Mouse (Mus musculus) layer of hippocampus, adult 9-11 months (tissue): ENCODE results near the gene Prss47.

ENCODE experiments used
- DNase-seq: peaks from one replicate; pipeline ENCODE4 v3.0.0; 2022

Gene Prss47

GRCm38 (mm10) chr13:65052660-65053059 is at the start of gene Prss47:
Prss47 (minus strand) TSS chr13:65052760.
- no peak for DNase-seq

DNA sequence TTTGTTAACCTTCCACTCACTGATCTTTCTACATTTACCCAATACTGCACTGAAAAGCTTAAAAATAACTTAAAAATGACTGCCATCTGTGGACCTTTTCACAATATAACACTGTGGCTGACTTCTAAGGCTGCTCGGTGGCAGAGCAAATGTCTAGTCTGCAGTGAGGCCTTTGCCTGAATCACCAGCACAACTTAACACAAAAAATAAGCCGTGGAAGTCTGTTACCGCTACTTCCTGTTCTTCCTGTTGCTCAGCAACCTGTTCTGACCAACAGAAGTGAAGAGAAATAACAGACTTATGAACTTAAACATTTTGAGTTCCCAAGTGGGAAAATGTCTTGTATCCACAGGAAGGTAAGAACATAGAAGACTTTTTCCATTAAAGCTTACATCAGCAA is 48.7 kb upstream of the Prss47 start:
- DNase-seq: no peak

- no peak for DNase-seq
These were observed 48.1 kb upstream of the Prss47 start for GRCm38 (mm10) chr13:65100678-65101077.

- no peak for DNase-seq
These were observed 44.5 kb upstream of the Prss47 start for GRCm38 (mm10) chr13:65097018-65097417.

DNA sequence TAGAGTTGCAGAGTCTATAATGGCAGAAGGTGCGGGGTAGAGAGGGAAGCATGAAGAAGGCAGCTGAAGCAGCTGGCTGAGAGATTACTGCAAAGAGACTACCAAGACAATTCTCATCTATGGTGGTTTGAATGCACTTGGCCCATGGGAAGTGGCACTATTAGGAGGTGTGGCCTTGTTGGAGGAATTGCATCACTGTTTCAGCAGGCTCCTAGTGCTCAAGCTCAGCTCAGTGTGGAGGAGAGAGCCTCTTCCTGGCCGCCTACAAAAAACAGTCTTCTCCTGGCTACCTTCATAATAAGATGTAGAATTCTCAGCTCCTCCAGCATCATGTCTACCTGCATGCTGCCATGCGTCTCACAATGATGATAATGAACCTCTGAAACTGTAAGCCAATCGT is 43.4 kb upstream of the Prss47 start:
- DNase-seq: no peak

- DNase-seq: no peak
These were observed 17.4 kb upstream of the Prss47 start for GRCm38 (mm10) chr13:65069969-65070368.

GRCm38 (mm10) chr13:65035057-65035456 is 17.5 kb downstream of the Prss47 start:
- no peak for DNase-seq

DNA sequence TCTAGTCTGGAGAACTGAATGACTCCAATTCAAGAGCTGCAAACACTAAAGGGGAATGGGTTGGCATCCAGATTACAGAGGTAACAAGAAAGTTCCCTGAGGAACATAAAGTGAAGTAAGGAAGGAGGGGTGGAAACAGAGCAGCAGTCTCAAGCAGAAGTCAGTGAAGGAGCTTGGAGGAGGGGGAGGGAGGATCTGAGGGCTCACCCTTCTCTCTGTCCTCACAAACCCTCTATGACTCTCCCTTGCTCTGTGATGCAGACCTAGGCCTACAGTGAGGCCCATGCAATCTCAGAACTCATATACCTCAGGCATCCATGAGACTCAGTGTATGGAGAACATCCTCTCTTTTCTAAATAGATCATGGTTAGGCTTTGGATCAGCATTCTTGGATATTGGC is 19.8 kb downstream of the Prss47 start, which contains the start of gene Spata31d1c:
TSS of gene Spata31d1c (plus strand) at position 301 of the 400 bp plus-strand sequence.
- no peak for DNase-seq

DNA sequence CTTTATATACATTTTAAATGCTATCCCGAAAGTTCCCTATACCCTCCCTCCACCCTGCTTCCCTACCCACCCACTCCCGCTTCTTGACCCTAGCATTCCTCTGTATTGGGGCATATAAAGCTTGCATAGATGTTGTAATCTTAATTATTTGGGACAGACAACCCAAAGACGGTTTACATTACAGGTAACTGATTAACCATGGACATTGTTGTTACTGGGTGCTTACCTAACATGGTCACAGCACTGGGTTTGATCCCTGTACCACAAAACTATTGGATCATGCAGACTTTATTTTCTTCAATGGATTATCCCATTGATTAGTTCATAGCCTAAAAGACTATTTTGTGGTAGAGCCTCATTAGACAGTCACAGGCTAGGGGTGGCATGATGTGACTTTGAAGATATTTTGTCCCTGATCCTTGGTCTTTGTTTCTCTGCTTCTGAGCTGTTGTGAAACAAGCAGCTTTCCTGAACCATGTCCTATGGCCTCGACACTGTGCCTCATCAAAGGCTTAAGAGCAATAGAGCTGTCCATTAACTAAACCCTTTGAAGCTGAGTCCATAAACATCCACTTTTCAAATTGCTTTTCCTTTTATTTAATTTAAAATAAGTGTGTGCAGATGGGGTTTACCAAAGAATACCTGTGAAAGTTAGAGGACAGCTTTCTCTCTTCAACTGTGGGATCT is 41.4 kb downstream of the Prss47 start:
- DNase-seq: no peak

DNA sequence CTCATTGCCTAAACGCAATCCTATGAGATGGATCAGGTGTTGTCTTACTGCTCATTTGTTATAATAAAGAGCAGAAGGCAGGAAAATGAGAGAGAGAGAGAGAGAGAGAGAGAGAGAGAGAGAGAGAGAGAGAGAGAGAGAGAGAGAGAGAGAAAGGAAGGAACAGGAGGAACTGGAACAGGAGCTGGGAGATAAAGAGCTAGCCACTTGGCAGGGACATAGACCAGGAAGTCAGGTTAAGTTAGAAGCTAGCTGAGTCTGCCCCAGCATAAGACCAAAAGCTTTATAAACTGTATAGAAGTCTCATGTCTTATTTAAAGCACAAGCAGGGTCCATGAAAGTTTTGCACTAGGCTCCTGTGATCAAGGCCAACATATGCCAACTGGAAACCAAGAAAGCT is 44.6 kb downstream of the Prss47 start:
- no peak for DNase-seq

DNA sequence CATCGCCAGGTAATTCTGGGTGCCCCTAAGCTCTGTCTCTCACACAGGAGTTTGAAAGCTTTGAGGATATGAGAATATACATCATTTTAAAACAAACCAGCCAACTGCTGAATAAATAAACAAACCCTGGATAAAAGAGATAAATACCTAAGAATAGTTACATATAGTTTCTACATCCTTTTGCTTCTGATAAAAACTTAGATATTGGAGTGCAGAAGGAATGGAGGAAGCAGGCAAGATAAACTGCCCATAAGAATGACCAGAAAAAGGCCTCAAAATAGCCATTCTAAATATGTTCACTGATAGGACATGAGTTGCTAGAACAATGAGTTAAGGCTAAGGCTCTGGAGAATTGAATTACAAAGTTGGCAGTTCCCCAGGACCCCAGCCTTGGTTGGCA is 45.8 kb downstream of the Prss47 start:
- DNase-seq: no peak

DNA sequence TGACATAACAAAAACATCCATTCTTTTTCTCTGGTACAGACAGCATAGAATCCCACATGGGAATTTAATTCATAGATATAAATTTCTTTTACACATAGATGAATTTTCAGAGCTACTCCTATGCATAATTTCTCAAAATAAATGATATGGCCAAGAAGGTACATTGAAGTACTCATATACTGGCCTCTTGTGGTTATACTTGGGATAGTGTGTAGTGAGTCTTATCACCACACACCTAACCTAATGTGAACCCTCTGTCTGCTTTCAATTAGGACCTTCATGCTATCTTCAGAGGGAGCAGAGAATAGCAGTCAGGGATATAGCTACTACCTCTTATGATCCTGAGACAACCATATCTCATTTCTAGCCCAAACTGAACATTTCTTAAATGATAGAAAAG is 47.1 kb downstream of the Prss47 start:
- DNase-seq: no peak
